Mouse (Mus musculus) liver, adult 2 months (tissue): Measurements from ENCODE around the gene Ttc24.

Experiments
- CTCF ChIP-seq: fragments of 200-500 bp; IDR thresholded peaks from 2 replicates; pipeline ENCODE4 v1.5.1; 2011; ENCODE audit warnings: low read depth, low read length, control low read depth
- POLR2A ChIP-seq: fragments of 200-500 bp; IDR thresholded peaks from 2 replicates; pipeline ENCODE4 v1.6.1; 2011; ENCODE audit warnings: low read length, control low read depth; ENCODE audit not compliant: insufficient read depth; ENCODE audit errors: extremely low read depth

DNA sequence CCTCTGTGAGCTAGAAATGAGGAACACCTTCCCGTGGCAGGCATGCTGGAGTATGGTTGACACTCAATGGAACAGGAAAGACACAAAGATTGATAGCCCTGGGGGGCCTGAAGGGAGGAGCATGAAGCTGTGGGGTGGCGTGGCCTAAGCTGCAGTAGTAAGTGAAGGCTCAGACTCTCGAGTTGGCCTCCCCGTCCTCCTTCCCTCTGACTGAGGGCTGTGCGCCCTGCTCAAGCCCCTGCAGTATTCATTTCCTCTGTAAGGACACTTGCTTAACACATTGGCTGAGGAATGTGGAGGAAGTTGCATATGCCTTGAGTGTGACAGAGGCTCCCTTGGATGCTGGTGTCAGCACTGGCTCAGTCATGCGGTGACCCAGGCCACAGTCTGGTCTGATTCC is 24.5 kb upstream of the Ttc24 start:
- TF ChIP-seq POLR2A = no peak
- TF ChIP-seq CTCF = no peak
